Mouse (Mus musculus): ENCODE measurements at regions not wholly inside any gene's neighbourhood (a gene's known extent, or its start where the extent isn't known, plus 50 kb on each side); places are given as distances from the start of the nearest gene placed in this dataset.

DNA sequence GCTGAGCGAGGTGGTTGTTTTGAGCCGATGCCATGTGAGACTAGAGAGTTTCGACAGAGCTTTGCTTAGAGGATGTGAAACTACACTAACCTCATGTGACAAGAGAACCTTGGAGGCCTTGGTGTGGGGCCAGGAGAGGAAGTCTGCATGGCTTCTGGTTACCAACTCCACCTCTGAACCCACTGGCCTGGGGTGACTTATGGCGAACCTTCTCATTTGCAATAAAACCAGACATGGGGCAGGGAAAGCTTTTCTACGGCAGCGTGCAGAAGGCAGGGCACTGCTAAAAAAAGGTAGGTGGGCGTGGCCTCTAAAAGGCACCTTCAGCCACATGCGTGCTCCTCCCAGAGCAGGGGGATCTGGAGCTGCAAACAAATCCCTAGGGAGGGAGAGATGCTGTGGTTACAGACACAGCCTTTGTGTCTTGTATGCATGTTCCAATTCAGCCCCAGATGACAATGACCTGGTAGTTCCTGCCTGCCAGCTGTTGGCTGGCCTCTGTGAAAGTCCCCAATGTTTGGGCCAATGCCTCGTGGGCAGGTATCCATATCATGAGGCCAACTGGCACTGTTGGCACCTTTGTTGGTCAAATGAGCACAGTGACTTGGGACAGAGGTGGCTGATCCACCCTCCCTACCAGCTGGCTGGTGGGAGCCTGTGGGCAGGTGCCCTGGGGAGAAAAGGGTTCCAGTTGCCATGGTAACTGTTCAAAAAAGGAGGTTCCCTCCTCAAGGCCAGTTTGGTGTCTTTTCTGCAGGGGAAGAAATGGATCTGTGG, 127.5 kb upstream of the Map3k1 start:
- H3K27ac ChIP-seq (ENCODE audit: insufficient read depth, low read length): 0 out of 2 replicates have a peak overlapping the region, but pooled peaks have one; percentile 1
- TF ChIP-seq EP300 (IDR thresholded peaks at IDR 0.05; ENCODE audit: insufficient read depth, low read depth, low read length) (no peak), CTCF (IDR thresholded peaks at IDR 0.05; ENCODE audit: low read depth, low read length) (no peak), POLR2A (IDR thresholded peaks at IDR 0.05; ENCODE audit: insufficient read depth, low read length) (no peak)

GRCm38 (mm10) chr13:111936983-111937382, 128.2 kb upstream of the Map3k1 start:
- no peaks in the 10 kb centered on the region for H3K36me3 ChIP-seq (ENCODE audit: control insufficient read depth, insufficient read depth, low read length, poor library complexity, severe bottlenecking)
- H3K9me3 ChIP-seq (replicated peaks; ENCODE audit: control insufficient read depth, insufficient read depth, low read length, poor library complexity, severe bottlenecking): no peaks in the 10 kb centered on the region
- no peak for TF ChIP-seq CTCF (IDR thresholded peaks at IDR 0.05; ENCODE audit: low read depth, low read length)
- no peak for TF ChIP-seq POLR2A (IDR thresholded peaks at IDR 0.05; ENCODE audit: insufficient read depth, low read length)
- TF ChIP-seq EP300 (IDR thresholded peaks at IDR 0.05; ENCODE audit: insufficient read depth, low read depth, low read length): no peak
- H3K4me3 ChIP-seq (ENCODE audit: low read depth, low read length): no peak overlapping the region
- no peak overlapping the region for H3K9ac ChIP-seq (ENCODE audit: low read depth, poor library complexity, severe bottlenecking)
- no peak overlapping the region for H3K27ac ChIP-seq (ENCODE audit: insufficient read depth, low read length)
- H3K27me3 ChIP-seq (ENCODE audit: control insufficient read depth, insufficient read depth, low read length, poor library complexity, severe bottlenecking): no peaks in the 10 kb centered on the region
- H3K4me1 ChIP-seq (ENCODE audit: control insufficient read depth, insufficient read depth, low read length): peaks cover 11% of the 10 kb centered on the region

More for the DNA sequence above, 127.5 kb upstream of the Map3k1 start:
- H3K36me3 ChIP-seq (ENCODE audit: control insufficient read depth, insufficient read depth, low read length, poor library complexity, severe bottlenecking): no peaks in the 10 kb centered on the region
- no peaks in the 10 kb centered on the region for H3K27me3 ChIP-seq (ENCODE audit: control insufficient read depth, insufficient read depth, low read length, poor library complexity, severe bottlenecking)
- H3K9me3 ChIP-seq (replicated peaks; ENCODE audit: control insufficient read depth, insufficient read depth, low read length, poor library complexity, severe bottlenecking): no peaks in the 10 kb centered on the region
- H3K4me3 ChIP-seq (ENCODE audit: low read depth, low read length): no peak overlapping the region
- peaks cover 11% of the 10 kb centered on the region for H3K4me1 ChIP-seq (ENCODE audit: control insufficient read depth, insufficient read depth, low read length)
- no peak overlapping the region for H3K9ac ChIP-seq (ENCODE audit: low read depth, poor library complexity, severe bottlenecking)

DNA sequence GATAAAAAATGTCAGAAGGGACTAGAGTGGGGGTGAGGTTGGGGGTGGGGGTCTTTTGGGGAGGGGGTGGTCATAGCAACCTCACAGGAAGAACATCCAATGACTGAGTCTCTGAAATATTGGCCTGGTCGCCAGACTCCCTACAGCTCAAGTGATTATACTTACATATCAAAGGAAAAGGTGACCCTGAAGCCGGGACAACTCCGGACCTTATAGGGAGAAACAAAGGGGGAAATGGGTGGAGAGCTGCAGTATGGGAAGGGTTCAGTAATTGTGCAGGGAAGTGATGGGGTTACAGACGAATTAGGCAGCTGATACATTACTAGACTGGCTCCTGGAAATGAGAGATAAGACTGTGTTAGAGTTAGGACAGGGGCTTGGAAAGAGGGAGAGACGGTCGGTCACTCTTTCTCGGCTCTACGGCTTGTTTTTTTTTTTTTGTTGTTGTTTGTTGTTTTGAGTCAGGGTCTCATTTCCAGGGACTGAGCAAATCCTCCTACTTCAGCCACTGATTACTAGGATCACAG, 130.2 kb upstream of the Map3k1 start:
- Histone ChIP-seq H3K9ac (ENCODE audit: low read depth, poor library complexity, severe bottlenecking) (peak overlapping the region; percentile 32; the same call in 1 of the 2 replicates), H3K27ac (ENCODE audit: insufficient read depth, low read length) (peak overlapping the region; percentile 33; the same call in 1 of the 2 replicates), H3K36me3 (ENCODE audit: control insufficient read depth, insufficient read depth, low read length, poor library complexity, severe bottlenecking) (no peaks in the 10 kb centered on the region), H3K4me3 (ENCODE audit: low read depth, low read length) (no peak overlapping the region), H3K9me3 (replicated peaks; ENCODE audit: control insufficient read depth, insufficient read depth, low read length, poor library complexity, severe bottlenecking) (no peaks in the 10 kb centered on the region), H3K4me1 (ENCODE audit: control insufficient read depth, insufficient read depth, low read length) (peaks cover 13% of the 10 kb centered on the region), H3K27me3 (ENCODE audit: control insufficient read depth, insufficient read depth, low read length, poor library complexity, severe bottlenecking) (no peaks in the 10 kb centered on the region)
- no peak for TF ChIP-seq EP300 (IDR thresholded peaks at IDR 0.05; ENCODE audit: insufficient read depth, low read depth, low read length)

DNA sequence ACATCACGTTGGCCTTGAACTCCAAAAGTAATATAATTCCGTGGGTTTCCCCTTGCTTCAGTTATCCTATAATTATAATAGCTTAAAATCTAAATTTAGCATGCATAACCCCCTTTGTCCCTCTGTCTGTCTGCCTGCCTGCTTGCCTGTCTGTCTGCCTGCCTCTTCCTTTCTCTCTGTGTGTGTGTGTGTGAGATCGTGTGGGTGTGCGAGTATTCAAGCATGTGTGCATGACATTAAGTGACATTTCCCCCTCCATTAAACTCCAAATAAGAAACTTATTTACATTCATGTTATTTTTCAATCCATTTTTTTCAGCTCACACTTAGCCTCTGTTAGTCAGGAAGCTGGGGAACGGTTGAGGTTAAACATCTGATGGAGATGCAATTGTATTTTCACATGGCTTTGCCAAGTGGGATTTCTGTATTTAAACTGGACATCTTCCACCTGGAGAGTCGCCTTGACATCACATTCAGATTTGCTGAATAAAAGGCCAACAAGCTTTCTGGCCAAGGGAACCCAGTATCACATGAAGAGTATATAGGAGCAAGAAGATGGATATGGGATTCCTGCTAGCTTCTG, 130.8 kb upstream of the Map3k1 start:
- H3K9me3 ChIP-seq (replicated peaks; ENCODE audit: control insufficient read depth, insufficient read depth, low read length, poor library complexity, severe bottlenecking): no peaks in the 10 kb centered on the region
- H3K4me1 ChIP-seq (ENCODE audit: control insufficient read depth, insufficient read depth, low read length): peaks cover 13% of the 10 kb centered on the region
- H3K9ac ChIP-seq (ENCODE audit: low read depth, poor library complexity, severe bottlenecking): peak overlapping the region; percentile 32; the same call in 1 of the 2 replicates
- TF ChIP-seq CTCF (IDR thresholded peaks at IDR 0.05; ENCODE audit: low read depth, low read length): no peak
- TF ChIP-seq POLR2A (IDR thresholded peaks at IDR 0.05; ENCODE audit: insufficient read depth, low read length): no peak
- no peak for TF ChIP-seq EP300 (IDR thresholded peaks at IDR 0.05; ENCODE audit: insufficient read depth, low read depth, low read length)
- H3K27ac ChIP-seq (ENCODE audit: insufficient read depth, low read length): peak overlapping the region; percentile 33; the same call in 1 of the 2 replicates
- H3K27me3 ChIP-seq (ENCODE audit: control insufficient read depth, insufficient read depth, low read length, poor library complexity, severe bottlenecking): no peaks in the 10 kb centered on the region
- no peak overlapping the region for H3K4me3 ChIP-seq (ENCODE audit: low read depth, low read length)
- no peaks in the 10 kb centered on the region for H3K36me3 ChIP-seq (ENCODE audit: control insufficient read depth, insufficient read depth, low read length, poor library complexity, severe bottlenecking)

DNA sequence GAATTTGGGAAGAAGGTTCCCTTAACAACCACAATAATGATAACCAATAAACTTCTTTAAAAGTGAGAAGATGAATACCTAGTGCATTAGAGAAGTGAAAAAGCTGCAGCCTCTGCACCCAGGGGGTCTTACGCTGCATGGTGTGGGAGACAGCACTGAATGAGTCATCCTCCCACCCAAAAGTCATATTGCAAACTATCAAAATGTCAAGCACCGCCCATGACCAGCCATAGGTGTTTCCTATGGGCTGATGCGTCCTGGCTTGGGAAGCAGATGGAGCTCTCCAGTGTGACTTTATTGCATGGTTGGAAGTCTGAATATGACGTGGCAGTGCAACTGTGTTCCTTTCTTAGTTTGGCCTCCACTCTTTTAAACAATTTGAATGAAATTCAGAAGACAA, 131.5 kb upstream of the Map3k1 start:
- Histone ChIP-seq H3K9me3 (replicated peaks; ENCODE audit: control insufficient read depth, insufficient read depth, low read length, poor library complexity, severe bottlenecking) (no peaks in the 10 kb centered on the region), H3K9ac (ENCODE audit: low read depth, poor library complexity, severe bottlenecking) (no peak overlapping the region), H3K4me3 (ENCODE audit: low read depth, low read length) (no peak overlapping the region), H3K4me1 (ENCODE audit: control insufficient read depth, insufficient read depth, low read length) (peaks cover 13% of the 10 kb centered on the region), H3K27ac (ENCODE audit: insufficient read depth, low read length) (no peak overlapping the region), H3K36me3 (ENCODE audit: control insufficient read depth, insufficient read depth, low read length, poor library complexity, severe bottlenecking) (no peaks in the 10 kb centered on the region), H3K27me3 (ENCODE audit: control insufficient read depth, insufficient read depth, low read length, poor library complexity, severe bottlenecking) (no peaks in the 10 kb centered on the region)
- TF ChIP-seq POLR2A (IDR thresholded peaks at IDR 0.05; ENCODE audit: insufficient read depth, low read length): no peak
- no peak for TF ChIP-seq CTCF (IDR thresholded peaks at IDR 0.05; ENCODE audit: low read depth, low read length)
- TF ChIP-seq EP300 (IDR thresholded peaks at IDR 0.05; ENCODE audit: insufficient read depth, low read depth, low read length): no peak

All from ES-Bruce4 (cell line).